1 mouse cellular context compared by ENCODE assay signal in the genomic region with DNA sequence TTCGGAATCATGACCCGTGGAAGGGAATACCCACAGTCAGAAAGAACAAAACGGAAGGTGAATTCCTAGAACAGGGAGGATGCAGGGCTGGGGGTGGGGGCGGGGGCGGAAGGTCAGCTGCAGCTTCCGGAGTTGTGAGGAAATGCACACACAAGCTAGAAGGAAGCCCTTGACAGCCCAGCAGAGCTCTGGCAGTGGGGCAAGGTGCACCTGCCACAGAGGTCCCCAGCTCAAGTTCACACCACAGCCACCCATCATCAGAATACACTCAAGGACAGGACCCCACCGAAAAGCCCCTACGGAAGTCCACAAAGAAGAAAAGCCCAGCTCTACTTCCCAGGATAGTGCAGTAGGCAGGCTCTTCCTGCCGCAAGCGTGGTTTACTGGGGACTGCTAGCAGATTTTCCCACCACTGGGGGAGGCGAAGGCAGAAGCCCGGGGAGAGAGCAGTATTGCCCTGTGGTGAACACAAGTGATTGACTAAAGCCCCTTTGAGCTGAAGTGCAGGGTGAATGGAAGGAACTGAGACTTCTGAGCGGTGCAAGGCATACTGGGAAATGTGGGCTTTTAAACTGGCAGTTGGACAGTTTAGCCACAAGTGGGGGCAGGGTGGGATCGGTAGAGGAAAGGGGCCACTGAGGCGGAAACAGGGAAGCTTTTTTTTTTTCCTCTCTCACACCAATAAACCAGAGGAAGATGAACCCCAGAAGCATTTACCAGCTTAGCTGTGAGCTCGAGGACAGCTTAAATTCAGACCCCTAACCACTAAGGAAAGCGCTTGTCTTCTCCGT.
TF ChIP-seq lines count a peak whose summit lies in the region.

No protein-coding gene starts in this region.

TF ChIP-seq in CH12.LX, 34 proteins besides CTCF, POLR2A, EP300 and RAD21 (continued from another document):
- TF ChIP-seq UBTF (IDR thresholded peaks at IDR 0.05; ENCODE audit: low read depth, low read length) (peak; percentile 45; the same call in 1 of the 2 replicates), NELFE (IDR thresholded peaks at IDR 0.05; ENCODE audit: low read depth, low read length) (peak; percentile 78), SIN3A (IDR thresholded peaks at IDR 0.05; ENCODE audit: low read length) (peak; percentile 81), MYC (IDR thresholded peaks at IDR 0.05; ENCODE audit: low read depth, low read length) (no peak), GABPA (IDR thresholded peaks at IDR 0.05; ENCODE audit: insufficient replicate concordance, low read depth, low read length) (no peak), SMC3 (IDR thresholded peaks at IDR 0.05; ENCODE audit: low read depth, low read length) (peak; percentile 29; the same call in 1 of the 2 replicates), BHLHE40 (IDR thresholded peaks at IDR 0.05; ENCODE audit: low read depth, low read length) (peak; percentile 74), TBP (conservative IDR thresholded peaks at IDR 0.05; ENCODE audit: low read depth, low read length) (peak; percentile 61; the same call in 1 of the 2 replicates), ZKSCAN1 (IDR thresholded peaks at IDR 0.05; ENCODE audit: borderline replicate concordance, low read depth, low read length) (no peak), CHD1 (IDR thresholded peaks at IDR 0.05; ENCODE audit: low read depth, low read length) (peak; percentile 67; the same call in 1 of the 2 replicates), POLR2AphosphoS2 (IDR thresholded peaks at IDR 0.05; ENCODE audit: low read depth, low read length) (0 out of 2 replicates have a peak, but pooled peaks have one; percentile 24)
